Mouse (Mus musculus) kidney, adult 9 months (tissue): Measurements from ENCODE around the gene Retreg1.

Source experiments
- DNase-seq: peaks from one replicate; pipeline ENCODE4 v3.0.0; 2022

The Retreg1 gene

GRCm38 (mm10) chr15:25922007-25922406, 79.0 kb downstream of the Retreg1 start:
- no peak for DNase-seq

DNA sequence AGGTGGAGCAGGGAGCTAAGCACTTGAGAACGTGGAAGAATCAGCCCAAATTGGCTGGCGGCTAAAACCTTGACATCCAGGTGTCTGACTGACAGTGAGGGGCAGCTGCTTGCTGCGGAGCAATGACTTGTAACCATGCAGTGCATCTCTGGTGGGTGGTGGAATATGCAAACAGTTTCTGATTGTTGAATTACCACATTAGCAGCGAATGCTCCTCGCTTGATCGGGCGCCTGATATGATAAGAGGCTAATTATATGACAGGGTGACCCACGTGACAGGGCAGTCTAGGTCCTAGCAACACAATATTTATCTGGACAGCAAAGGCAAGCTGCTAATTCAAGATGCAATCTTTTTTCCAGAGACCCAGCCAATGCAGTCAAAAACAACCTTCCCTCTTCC, 80.9 kb downstream of the Retreg1 start:
- no peak for DNase-seq

GRCm38 (mm10) chr15:25926171-25926570, 83.2 kb downstream of the Retreg1 start:
- DNase-seq = no peak

DNA sequence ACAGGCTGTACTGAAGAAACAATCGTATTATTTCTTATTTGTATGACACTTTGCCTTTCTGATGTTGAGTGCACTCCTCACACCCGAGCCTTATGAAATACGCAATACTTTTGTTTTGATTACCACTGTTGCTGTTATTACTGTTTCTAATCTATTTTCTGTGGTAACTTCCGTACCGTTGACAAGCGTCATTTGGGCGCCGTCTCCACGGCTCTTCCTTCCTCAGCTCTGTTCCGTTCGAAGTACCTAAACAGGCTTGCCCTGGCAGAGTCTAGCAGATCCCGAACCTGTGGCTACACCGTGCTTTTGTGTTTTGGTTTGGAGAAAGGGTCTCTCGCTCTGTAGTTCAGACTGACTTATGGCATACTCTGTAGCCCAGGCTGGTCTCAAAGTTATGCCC, 84.1 kb downstream of the Retreg1 start:
- no peak for DNase-seq

GRCm38 (mm10) chr15:25928001-25928400, 85.0 kb downstream of the Retreg1 start:
- no peak for DNase-seq

- no peak for DNase-seq
Observed at GRCm38 (mm10) chr15:25928831-25929230, 85.9 kb downstream of the Retreg1 start.

GRCm38 (mm10) chr15:25929518-25929917, 86.5 kb downstream of the Retreg1 start:
- peak; percentile 64 for DNase-seq

GRCm38 (mm10) chr15:25929936-25930335, 87.0 kb downstream of the Retreg1 start:
- no peak for DNase-seq

GRCm38 (mm10) chr15:25930657-25931056, 87.7 kb downstream of the Retreg1 start:
- peak; percentile 79 for DNase-seq

GRCm38 (mm10) chr15:25932497-25932896, 89.5 kb downstream of the Retreg1 start:
- DNase-seq = no peak

- peak; percentile 92 for DNase-seq
Observed at GRCm38 (mm10) chr15:25932937-25933684, 90.1 kb downstream of the Retreg1 start.

- DNase-seq = no peak
Observed at GRCm38 (mm10) chr15:25933685-25934108, 90.7 kb downstream of the Retreg1 start.

GRCm38 (mm10) chr15:25934411-25934810, 91.4 kb downstream of the Retreg1 start:
- DNase-seq = no peak

GRCm38 (mm10) chr15:25938496-25938895, 95.5 kb downstream of the Retreg1 start:
- DNase-seq = no peak

- DNase-seq = peak; percentile 69
Observed at GRCm38 (mm10) chr15:25940397-25941377, 97.7 kb downstream of the Retreg1 start.

DNA sequence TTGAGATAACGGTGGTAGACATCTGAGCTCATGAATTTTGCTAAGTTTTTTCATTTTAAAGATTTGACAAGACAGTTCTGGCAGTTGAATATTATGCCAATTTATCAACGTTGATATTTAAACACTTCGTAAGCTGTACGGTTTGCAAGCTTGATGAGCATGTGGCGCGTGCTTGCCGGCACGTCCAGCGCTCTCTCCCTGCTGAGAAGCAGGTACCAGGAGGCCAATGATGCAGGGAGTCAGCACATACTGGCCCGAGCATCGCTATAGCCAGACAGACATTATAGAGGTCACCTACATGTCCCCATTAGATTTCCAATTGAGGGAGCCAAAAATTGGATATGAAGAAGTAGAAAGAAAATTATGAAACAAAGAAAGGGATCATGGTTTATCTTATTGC, 98.5 kb downstream of the Retreg1 start:
- DNase-seq = peak; percentile 20

GRCm38 (mm10) chr15:25942415-25942814, 99.4 kb downstream of the Retreg1 start:
- DNase-seq = no peak

DNA sequence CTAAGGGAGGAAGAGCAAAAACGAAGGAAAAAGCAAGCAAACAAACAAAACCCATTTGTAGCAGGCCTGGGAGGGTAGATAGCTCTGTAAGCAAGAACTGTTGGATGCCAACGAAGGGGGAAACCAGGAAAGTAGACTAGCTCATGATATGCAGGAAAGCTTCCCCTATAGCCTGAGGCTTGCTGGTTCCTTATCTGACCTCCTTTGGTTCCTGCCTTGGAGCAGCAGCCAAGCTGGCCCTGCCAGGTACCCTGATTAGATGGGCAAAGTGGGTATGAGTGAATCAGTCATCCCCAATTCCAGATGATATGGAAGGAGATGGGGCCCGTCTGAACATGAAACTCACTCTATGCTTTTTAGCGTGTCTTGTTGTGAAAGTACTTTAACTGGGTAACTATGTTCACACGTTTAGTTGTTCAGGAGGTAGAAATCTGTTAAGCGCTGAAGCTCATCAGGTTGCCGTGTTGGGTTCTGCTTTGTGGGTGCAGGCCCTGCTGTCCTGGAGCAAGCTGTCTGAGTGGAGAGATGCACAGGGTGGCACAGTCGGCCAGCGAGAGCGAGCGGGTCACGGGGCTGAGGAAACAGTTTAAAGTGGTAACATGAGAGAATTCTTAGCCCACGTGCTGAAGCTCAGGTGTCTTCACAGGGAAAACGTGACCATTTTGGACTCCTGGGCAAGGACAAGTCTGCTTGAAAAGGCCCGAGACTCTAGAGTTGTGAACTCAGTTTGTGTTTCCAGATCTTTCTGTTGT, 100.6 kb downstream of the Retreg1 start:
- peak; percentile 72 for DNase-seq

DNA sequence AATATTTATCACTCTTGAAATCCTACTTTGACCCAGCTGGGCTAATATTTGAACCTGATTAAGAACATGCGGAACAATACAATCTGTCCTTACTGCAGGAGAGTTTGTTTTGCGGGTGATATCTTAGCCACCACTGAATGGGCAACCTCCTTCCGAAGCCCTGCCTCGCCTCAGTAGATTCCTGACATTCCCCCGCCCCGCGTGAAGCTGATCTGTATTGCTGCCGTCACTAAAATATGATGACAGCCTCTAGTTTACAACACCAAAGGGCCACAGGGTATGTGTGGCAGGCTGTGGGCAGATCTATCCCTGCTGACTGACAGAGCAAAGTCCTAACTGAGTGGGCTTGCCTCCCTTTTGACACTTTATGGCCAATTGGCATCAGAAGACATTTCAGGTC, 102.2 kb downstream of the Retreg1 start:
- peak; percentile 83 for DNase-seq

DNA sequence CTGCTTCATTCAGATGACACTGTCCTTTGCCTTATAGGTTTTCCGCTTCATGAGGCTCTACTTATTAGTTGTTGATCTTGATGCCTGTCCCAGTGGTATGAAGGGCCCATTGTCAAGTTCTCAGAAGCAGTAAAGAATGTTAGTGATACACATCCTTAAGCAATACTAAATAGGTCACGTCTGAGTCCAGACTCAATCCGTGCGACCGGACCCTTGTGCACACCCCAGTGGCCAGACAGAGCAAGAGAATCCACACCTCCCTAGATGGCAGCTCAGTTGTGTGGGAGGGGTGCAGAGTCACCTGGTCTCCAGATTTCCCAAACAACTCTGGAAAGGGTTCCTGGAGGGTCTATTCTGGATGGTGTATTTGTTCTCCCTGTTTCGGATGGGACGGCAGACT, 103.5 kb downstream of the Retreg1 start:
- no peak for DNase-seq

DNA sequence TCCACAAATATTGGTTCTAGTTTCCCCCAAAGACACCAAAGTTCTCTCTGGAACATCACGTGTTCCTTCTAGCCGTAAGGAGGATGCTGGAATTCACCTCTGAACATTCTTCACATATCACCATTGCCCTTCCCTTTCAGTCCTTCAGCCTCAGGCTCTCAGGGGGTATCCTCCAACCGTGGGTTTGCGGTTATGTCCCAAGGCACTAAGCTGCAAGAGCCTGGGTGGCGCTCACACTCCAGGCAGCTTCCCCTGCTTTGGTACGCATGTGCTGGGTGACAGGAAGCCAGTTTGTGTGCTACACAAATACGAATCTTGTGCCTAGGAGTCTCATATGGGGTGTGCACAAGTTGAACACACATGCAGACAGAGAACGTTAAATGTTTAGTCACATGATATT, 104.4 kb downstream of the Retreg1 start:
- DNase-seq = no peak

- DNase-seq = no peak
Observed at GRCm38 (mm10) chr15:25948257-25949223, 105.6 kb downstream of the Retreg1 start.
